Mouse (Mus musculus) forebrain, postnatal 0 days (tissue): ENCODE measurements around the gene Fam214b. TPM values are rescaled to one million over a fixed set of nuclear protein-coding genes. Genes with fewer than 3 reads are reported as not detected.

Experiments
- ATAC-seq: fragments of 200-750 bp; cut with Nextera tagmentation; 2 replicates; pipeline ENCODE4 v1.8.0; 2017; ENCODE audit warnings: mild to moderate bottlenecking, moderate library complexity
- DNase-seq: peaks from one replicate; pipeline ENCODE4 v3.0.0-alpha.2; 2015
- H3K27ac ChIP-seq: fragments of 300-500 bp; sonication (generic); 2 replicates; pipeline ENCODE4 v1.5.1; 2014; ENCODE audit warnings: low read depth, mild to moderate bottlenecking, antibody characterized with exemption, low read length, moderate library complexity, mixed read lengths
- H3K27me3 ChIP-seq: fragments of 300-500 bp; sonication (generic); 2 replicates; pipeline ENCODE4 v1.6.1; 2014; ENCODE audit warnings: mild to moderate bottlenecking, low read length, mixed read lengths; ENCODE audit not compliant: insufficient read depth
- H3K36me3 ChIP-seq: fragments of 300-500 bp; sonication (generic); 2 replicates; pipeline ENCODE4 v1.6.1; 2014; ENCODE audit warnings: mild to moderate bottlenecking, moderate library complexity; ENCODE audit not compliant: insufficient read depth
- H3K4me1 ChIP-seq: fragments of 300-500 bp; sonication (generic); 2 replicates; pipeline ENCODE4 v1.6.1; 2014; ENCODE audit warnings: antibody characterized with exemption; ENCODE audit not compliant: insufficient read depth
- H3K4me2 ChIP-seq: fragments of 300-500 bp; sonication (generic); 2 replicates; pipeline ENCODE4 v1.6.1; 2014; ENCODE audit warnings: low read depth, mild to moderate bottlenecking, moderate library complexity
- H3K4me3 ChIP-seq: fragments of 300-500 bp; sonication (generic); 2 replicates; pipeline ENCODE4 v1.5.1; 2014; ENCODE audit warnings: low read depth, low read length, mixed read lengths
- H3K9ac ChIP-seq: fragments of 300-500 bp; sonication (generic); 2 replicates; pipeline ENCODE4 v1.6.1; 2014; ENCODE audit warnings: mild to moderate bottlenecking
- H3K9me3 ChIP-seq: fragments of 300-500 bp; sonication (generic); 2 replicates; pipeline ENCODE4 v1.6.1; 2016; ENCODE audit warnings: low read length
- CTCF ChIP-seq: sonication (generic); IDR thresholded peaks from 2 replicates; pipeline ENCODE4 v1.5.1; 2016; ENCODE audit warnings: antibody characterized with exemption, control low read depth, low read depth
- WGBS: fragments of 180-500 bp; shearing (Covaris S2); extraction: QIAGEN DNeasy Blood & Tissue Kit; methylation state at CpG from one replicate; pipeline ENCODE4 v1.1.7; 2014; 5-methylcytosine and 5-hydroxymethylcytosine counted together
- polyA plus RNA-seq: library from polyadenylated mRNA; unstranded; fragments of >200 nt; fragmentation: Nextera tagmentation; extraction: Ambion mirVana; gene quantifications from 2 replicates; pipeline ENCODE4 v1.2.1, GENCODE M21; 2015
- total RNA-seq: library from RNA; depleted of rRNA; stranded (reverse); fragments of >200 nt; gene quantifications from 2 replicates; pipeline ENCODE4 v1.2.3, GENCODE M21; 2014

The Fam214b gene
- total and polyA plus RNA-seq, 2 experiments from 2014 or later: 30.9 to 42.3 TPM

GRCm38 (mm10) chr4:43038567-43039495, 7.2 kb downstream of the Fam214b start:
- Histone ChIP-seq H3K27ac (peak overlapping the region; percentile 69; the same call in 1 of the 2 replicates), H3K9me3 (no peaks in the 10 kb centered on the region), H3K9ac (peak overlapping the region; percentile 70), H3K4me2 (peak overlapping the region; percentile 85), H3K4me3 (peak overlapping the region; percentile 74), H3K27me3 (no peaks in the 10 kb centered on the region), H3K36me3 (peaks cover 30% of the 10 kb centered on the region), H3K4me1 (peaks cover 9% of the 10 kb centered on the region)
- no peak for TF ChIP-seq CTCF
- DNase-seq (peak; percentile 58), ATAC-seq (0 out of 2 replicates have a peak, but pooled peaks have one; percentile 5)
- WGBS: 56% methylated on average over 15 of the region's 15 CpGs

GRCm38 (mm10) chr4:43037860-43038566, 8.0 kb downstream of the Fam214b start:
- no peak overlapping the region for H3K27ac ChIP-seq
- H3K27me3 ChIP-seq: no peaks in the 10 kb centered on the region
- H3K4me3 ChIP-seq: no peak overlapping the region
- peaks cover 9% of the 10 kb centered on the region for H3K4me1 ChIP-seq
- H3K4me2 ChIP-seq: no peak overlapping the region
- ATAC-seq (no peak), DNase-seq (no peak)
- no peak for TF ChIP-seq CTCF
- H3K9ac ChIP-seq: no peak overlapping the region
- H3K36me3 ChIP-seq: peaks cover 38% of the 10 kb centered on the region
- no peaks in the 10 kb centered on the region for H3K9me3 ChIP-seq
- 75% methylated on average over 4 of the region's 4 CpGs for WGBS

- Histone ChIP-seq H3K9ac (no peak overlapping the region), H3K9me3 (no peaks in the 10 kb centered on the region), H3K27me3 (no peaks in the 10 kb centered on the region), H3K27ac (no peak overlapping the region), H3K36me3 (peaks cover 38% of the 10 kb centered on the region), H3K4me2 (no peak overlapping the region), H3K4me1 (peaks cover 17% of the 10 kb centered on the region), H3K4me3 (no peak overlapping the region)
- ATAC-seq (no peak), DNase-seq (no peak)
- 86% methylated on average over 10 of the region's 10 CpGs for WGBS
- TF ChIP-seq CTCF: no peak
Measured at GRCm38 (mm10) chr4:43036356-43036755, 9.7 kb downstream of the Fam214b start.

- Histone ChIP-seq H3K4me1 (peaks cover 17% of the 10 kb centered on the region), H3K27me3 (no peaks in the 10 kb centered on the region), H3K4me2 (no peak overlapping the region), H3K9ac (no peak overlapping the region), H3K4me3 (no peak overlapping the region), H3K9me3 (no peaks in the 10 kb centered on the region), H3K36me3 (peaks cover 38% of the 10 kb centered on the region), H3K27ac (no peak overlapping the region)
- WGBS: 83% methylated on average over 6 of the region's 6 CpGs
- TF ChIP-seq CTCF: no peak
- no peak for DNase-seq
- no peak for ATAC-seq
Measured at GRCm38 (mm10) chr4:43035851-43036250, 10.2 kb downstream of the Fam214b start.

GRCm38 (mm10) chr4:43033481-43033880, 12.5 kb downstream of the Fam214b start:
- no peak for TF ChIP-seq CTCF
- no peak overlapping the region for H3K27ac ChIP-seq
- no peak overlapping the region for H3K4me2 ChIP-seq
- ATAC-seq (no peak), DNase-seq (no peak)
- no peaks in the 10 kb centered on the region for H3K27me3 ChIP-seq
- no peak overlapping the region for H3K4me3 ChIP-seq
- H3K36me3 ChIP-seq: peaks cover 50% of the 10 kb centered on the region
- no peak overlapping the region for H3K9ac ChIP-seq
- peaks cover 15% of the 10 kb centered on the region for H3K4me1 ChIP-seq
- H3K9me3 ChIP-seq: no peaks in the 10 kb centered on the region
- 84% methylated on average over 14 of the region's 14 CpGs for WGBS

GRCm38 (mm10) chr4:43032501-43032900, 13.5 kb downstream of the Fam214b start:
- DNase-seq: no peak
- Histone ChIP-seq H3K9ac (no peak overlapping the region), H3K27ac (peak overlapping the region; percentile 30; the same call in 1 of the 2 replicates), H3K36me3 (peaks cover 59% of the 10 kb centered on the region), H3K27me3 (no peaks in the 10 kb centered on the region), H3K9me3 (no peaks in the 10 kb centered on the region), H3K4me3 (no peak overlapping the region), H3K4me1 (peaks cover 15% of the 10 kb centered on the region), H3K4me2 (no peak overlapping the region)
- TF ChIP-seq CTCF: no peak
- ATAC-seq: no peak
- WGBS: 89% methylated on average over 1 of the region's 1 CpGs
